Mouse (Mus musculus) kidney, postnatal 0 days (tissue): ENCODE results near the gene Hacd4. TPM values are rescaled to one million over a fixed set of nuclear protein-coding genes. Genes with fewer than 3 reads are reported as not detected.

Experiments
- ATAC-seq: fragments of 200-750 bp; cut with Nextera tagmentation; replicated peaks from 2 replicates; pipeline ENCODE4 v1.8.0; 2017; ENCODE audit warnings: low read depth, moderate number of reproducible peaks, moderate TSS enrichment, moderate library complexity; ENCODE audit not compliant: low FRiP score
- DNase-seq: peaks from one replicate; pipeline ENCODE4 v3.0.0-alpha.2; 2016; ENCODE audit warnings: low spot score
- H3K27ac ChIP-seq: fragments of 300-500 bp; sonication (generic); 2 replicates; pipeline ENCODE4 v1.5.1; 2014; ENCODE audit warnings: mild to moderate bottlenecking
- H3K27me3 ChIP-seq: fragments of 300-500 bp; sonication (generic); 2 replicates; pipeline ENCODE4 v1.6.1; 2014; ENCODE audit warnings: low read length, mixed read lengths; ENCODE audit not compliant: insufficient read depth
- H3K36me3 ChIP-seq: fragments of 300-500 bp; sonication (generic); 2 replicates; pipeline ENCODE4 v1.6.1; 2014; ENCODE audit warnings: low read length, mixed read lengths; ENCODE audit not compliant: insufficient read depth
- H3K4me1 ChIP-seq: fragments of 300-500 bp; sonication (generic); replicated peaks from 2 replicates; pipeline ENCODE4 v1.6.1; 2014; ENCODE audit warnings: antibody characterized with exemption, low read length, mixed read lengths; ENCODE audit not compliant: insufficient read depth
- H3K4me2 ChIP-seq: fragments of 300-500 bp; sonication (generic); 2 replicates; pipeline ENCODE4 v1.6.1; 2014; ENCODE audit warnings: mild to moderate bottlenecking, low read length, moderate library complexity, mixed read lengths
- H3K4me3 ChIP-seq: fragments of 300-500 bp; sonication (generic); replicated peaks from 2 replicates; pipeline ENCODE4 v1.5.1; 2014; ENCODE audit warnings: low read depth, low read length
- H3K9ac ChIP-seq: fragments of 300-500 bp; sonication (generic); 2 replicates; pipeline ENCODE4 v1.6.1; 2014; ENCODE audit warnings: low read depth, low read length
- H3K9me3 ChIP-seq: fragments of 300-500 bp; sonication (generic); replicated peaks from 2 replicates; pipeline ENCODE4 v1.6.1; 2016; ENCODE audit warnings: low read length, inconsistent platforms, mixed read lengths
- CTCF ChIP-seq: IDR thresholded peaks from 2 replicates; pipeline ENCODE4 v1.5.1; 2016; ENCODE audit warnings: antibody characterized with exemption, low read depth, mild to moderate bottlenecking, moderate library complexity
- WGBS: fragments of 180-500 bp; shearing (Covaris S2); extraction: QIAGEN DNeasy Blood & Tissue Kit; methylation state at CpG from one replicate; pipeline ENCODE4 v1.1.7; 2014; 5-methylcytosine and 5-hydroxymethylcytosine counted together
- polyA plus RNA-seq: library from polyadenylated mRNA; unstranded; fragments of >200 nt; fragmentation: Nextera tagmentation; extraction: Ambion mirVana; gene quantifications from 2 replicates; pipeline ENCODE4 v1.2.1, GENCODE M21; 2015

Gene Hacd4
- polyA plus RNA-seq, 1 experiment from 2014 or later: 37.0 TPM

GRCm38 (mm10) chr4:88458093-88458492 is 19.4 kb upstream of the Hacd4 start:
- 78% methylated on average over 1 of the region's 1 CpGs for WGBS

DNA sequence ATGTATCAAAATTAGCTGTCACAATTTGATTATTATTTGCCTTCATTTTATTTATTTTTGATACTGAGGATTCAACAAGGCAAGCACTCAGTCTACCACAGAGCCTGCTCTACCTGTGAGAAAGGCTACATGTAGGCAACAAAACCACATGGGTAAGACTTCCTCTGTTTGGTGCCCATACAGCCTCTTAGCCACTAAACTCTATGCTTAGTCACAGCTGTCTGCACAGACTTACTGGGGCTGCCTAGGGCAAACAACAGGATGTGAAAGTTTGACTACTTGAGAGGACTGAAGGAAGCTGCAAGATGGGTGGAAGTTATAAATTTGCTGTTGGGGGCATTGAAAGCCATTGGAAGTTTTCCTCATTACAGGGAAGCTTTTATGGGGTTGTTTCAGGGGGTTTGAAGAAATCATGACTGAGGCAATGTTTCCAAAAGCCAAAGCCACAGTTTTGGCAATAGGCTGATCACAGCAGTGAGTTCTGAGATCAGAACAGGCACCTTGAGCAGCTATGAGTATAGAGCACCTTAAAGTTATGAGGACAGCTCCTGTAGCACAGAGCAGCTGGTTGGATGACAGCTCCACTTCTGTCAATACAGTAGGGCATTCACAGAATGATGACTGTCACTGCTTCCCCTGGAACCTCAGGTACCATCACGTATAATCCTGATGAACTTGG is 11.5 kb upstream of the Hacd4 start:
- H3K9ac ChIP-seq: no peak overlapping the region
- no peak overlapping the region for H3K27ac ChIP-seq
- no peak overlapping the region for H3K4me2 ChIP-seq
- TF ChIP-seq CTCF: no peak
- no peaks in the 10 kb centered on the region for H3K36me3 ChIP-seq
- DNase-seq (no peak), ATAC-seq (no peak)
- no peaks in the 10 kb centered on the region for H3K27me3 ChIP-seq
- WGBS: 92% methylated on average over 1 of the region's 1 CpGs
- H3K4me1 ChIP-seq: no peaks in the 10 kb centered on the region
- H3K4me3 ChIP-seq: no peak overlapping the region
- H3K9me3 ChIP-seq: no peaks in the 10 kb centered on the region

More at GRCm38 (mm10) chr4:88458093-88458492, 19.4 kb upstream of the Hacd4 start:
- Histone ChIP-seq H3K4me1 (no peaks in the 10 kb centered on the region), H3K27me3 (no peaks in the 10 kb centered on the region), H3K4me2 (no peak overlapping the region), H3K27ac (no peak overlapping the region), H3K9me3 (no peaks in the 10 kb centered on the region), H3K4me3 (no peak overlapping the region), H3K36me3 (no peaks in the 10 kb centered on the region), H3K9ac (no peak overlapping the region)
- ATAC-seq (no peak), DNase-seq (no peak)
- no peak for TF ChIP-seq CTCF

- Histone ChIP-seq H3K4me1 (no peaks in the 10 kb centered on the region), H3K4me2 (no peak overlapping the region), H3K9ac (no peak overlapping the region), H3K4me3 (no peak overlapping the region), H3K36me3 (no peaks in the 10 kb centered on the region), H3K9me3 (no peaks in the 10 kb centered on the region), H3K27me3 (no peaks in the 10 kb centered on the region), H3K27ac (no peak overlapping the region)
- 63% methylated on average over 2 of the region's 2 CpGs for WGBS
- no peak for DNase-seq
- TF ChIP-seq CTCF: no peak
- no peak for ATAC-seq
Measured at GRCm38 (mm10) chr4:88448976-88449375, 10.2 kb upstream of the Hacd4 start.

GRCm38 (mm10) chr4:88440814-88441213 is 2.1 kb upstream of the Hacd4 start:
- no peak for TF ChIP-seq CTCF
- no peak for ATAC-seq
- Histone ChIP-seq H3K4me2 (no peak overlapping the region), H3K27ac (no peak overlapping the region), H3K4me1 (0 out of 2 replicates have a peak, but pooled peaks cover 2% of the 10 kb centered on the region), H3K9ac (no peak overlapping the region), H3K9me3 (no peaks in the 10 kb centered on the region), H3K27me3 (no peaks in the 10 kb centered on the region), H3K4me3 (no peak overlapping the region), H3K36me3 (no peaks in the 10 kb centered on the region)
- 91% methylated on average over 7 of the region's 7 CpGs for whole genome bisulfite sequencing
- no peak for DNase-seq

DNA sequence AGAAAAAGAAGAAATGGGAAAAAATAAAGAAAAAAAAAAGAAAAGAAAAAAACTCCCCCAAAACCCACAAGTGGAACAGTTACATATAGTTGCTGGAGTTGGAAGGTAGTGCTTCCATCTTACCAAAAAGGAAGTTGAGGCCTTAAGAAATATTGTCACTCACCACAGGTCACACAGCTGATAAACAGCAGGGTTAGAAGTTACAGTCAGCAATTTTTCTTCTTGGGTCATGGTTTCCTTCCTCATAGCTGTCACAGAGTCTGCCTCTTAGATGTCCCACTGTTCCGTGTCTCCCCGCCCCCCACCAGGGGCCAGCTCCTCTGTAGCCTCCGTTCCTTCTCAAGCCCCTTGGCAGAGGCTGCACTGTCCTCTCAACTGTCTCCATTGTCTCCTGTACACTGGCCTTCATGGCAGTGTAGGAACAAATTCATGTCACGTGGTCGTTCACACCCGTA is 968 bp upstream of the Hacd4 start:
- Histone ChIP-seq H3K27me3 (no peaks in the 10 kb centered on the region), H3K36me3 (no peaks in the 10 kb centered on the region), H3K4me2 (no peak overlapping the region), H3K9me3 (no peaks in the 10 kb centered on the region), H3K9ac (no peak overlapping the region), H3K27ac (peak overlapping the region; percentile 39), H3K4me1 (0 out of 2 replicates have a peak, but pooled peaks cover 2% of the 10 kb centered on the region), H3K4me3 (no peak overlapping the region)
- no peak for DNase-seq
- ATAC-seq: no peak
- no peak for TF ChIP-seq CTCF
- 61% methylated on average over 6 of the region's 6 CpGs for WGBS

DNA sequence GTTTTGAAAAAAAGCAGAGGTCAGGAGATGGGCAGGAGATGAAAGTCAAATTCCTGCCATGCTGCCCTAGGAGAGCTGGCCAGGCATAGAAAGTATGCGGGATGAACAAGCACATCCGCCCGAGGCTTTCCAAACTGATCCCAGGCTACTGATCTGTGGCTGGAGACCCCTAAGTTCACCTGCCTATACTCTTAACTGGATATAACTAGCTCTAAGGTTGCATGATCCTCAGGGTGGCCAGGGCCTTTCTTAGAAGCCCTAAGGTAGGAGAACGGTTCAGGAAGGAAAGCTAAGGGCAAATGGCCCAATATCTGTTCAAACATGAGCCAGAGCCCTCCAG is 232 bp upstream of the Hacd4 start:
- 12% methylated on average over 4 of the region's 4 CpGs for WGBS
- H3K9me3 ChIP-seq: no peaks in the 10 kb centered on the region
- no peaks in the 10 kb centered on the region for H3K27me3 ChIP-seq
- H3K27ac ChIP-seq: 0 out of 2 replicates have a peak overlapping the region, but pooled peaks have one; percentile 43
- TF ChIP-seq CTCF: no peak
- no peaks in the 10 kb centered on the region for H3K36me3 ChIP-seq
- H3K9ac ChIP-seq: no peak overlapping the region
- 0 out of 2 replicates have a peak, but pooled peaks cover 2% of the 10 kb centered on the region for H3K4me1 ChIP-seq
- H3K4me2 ChIP-seq: peak overlapping the region; percentile 69
- ATAC-seq (no peak), DNase-seq (no peak)
- peak overlapping the region; percentile 35 for H3K4me3 ChIP-seq

- no peaks in the 10 kb centered on the region for H3K36me3 ChIP-seq
- H3K4me3 ChIP-seq: peak overlapping the region; percentile 35; the same call in 1 of the 2 replicates
- H3K9ac ChIP-seq: no peak overlapping the region
- H3K4me1 ChIP-seq: 0 out of 2 replicates have a peak, but pooled peaks cover 2% of the 10 kb centered on the region
- H3K27ac ChIP-seq: no peak overlapping the region; the same call in 1 of the 2 replicates
- no peaks in the 10 kb centered on the region for H3K27me3 ChIP-seq
- H3K4me2 ChIP-seq: peak overlapping the region; percentile 69
- TF ChIP-seq CTCF: no peak
- WGBS: 50% methylated on average over 2 of the region's 2 CpGs
- no peak for DNase-seq
- ATAC-seq: no peak
- no peaks in the 10 kb centered on the region for H3K9me3 ChIP-seq
Measured at GRCm38 (mm10) chr4:88437917-88438316, 811 bp downstream of the Hacd4 start.
